Mouse (Mus musculus): ENCODE data around the gene 4931429L15Rik.
"Not testable (repeated sequence)": the region's sequence is repeated elsewhere in the genome, so short reads cannot be mapped to it uniquely, and the experiment has no call there.

4931429L15Rik gene

GRCm38 (mm10) chr9:46319886-46320285 is at the start of gene 4931429L15Rik:
TSS of gene 4931429L15Rik (minus strand) at chr9:46319986.
- DNase-seq = not testable (repeated sequence)

- no peak for DNase-seq
These were observed 42.7 kb upstream of the 4931429L15Rik start for GRCm38 (mm10) chr9:46362459-46362858.

- no peak for DNase-seq
These were observed 41.8 kb upstream of the 4931429L15Rik start for GRCm38 (mm10) chr9:46361461-46362111.

- peak; percentile 63 to 73 for DNase-seq
These were observed 34.2 kb upstream of the 4931429L15Rik start for GRCm38 (mm10) chr9:46353992-46354391.

- DNase-seq = no peak
These were observed 33.5 kb upstream of the 4931429L15Rik start for GRCm38 (mm10) chr9:46353330-46353724.

- no peak for DNase-seq
These were observed 33.0 kb upstream of the 4931429L15Rik start for GRCm38 (mm10) chr9:46352651-46353329.

- DNase-seq = peak in 1 of 2 experiments; percentile 11
These were observed 30.7 kb upstream of the 4931429L15Rik start for GRCm38 (mm10) chr9:46350451-46350981.

- no peak for DNase-seq
These were observed 26.3 kb upstream of the 4931429L15Rik start for GRCm38 (mm10) chr9:46345887-46346665.

GRCm38 (mm10) chr9:46339051-46339652 is 19.4 kb upstream of the 4931429L15Rik start:
- no peak for DNase-seq

GRCm38 (mm10) chr9:46338384-46338783 is 18.6 kb upstream of the 4931429L15Rik start:
- no peak for DNase-seq

GRCm38 (mm10) chr9:46337852-46338291 is 18.1 kb upstream of the 4931429L15Rik start:
- no peak for DNase-seq

GRCm38 (mm10) chr9:46337331-46337730 is 17.5 kb upstream of the 4931429L15Rik start:
- DNase-seq = no peak

- DNase-seq = not testable (repeated sequence)
These were observed 16.5 kb upstream of the 4931429L15Rik start for GRCm38 (mm10) chr9:46336294-46336693.

GRCm38 (mm10) chr9:46335461-46335995 is 15.7 kb upstream of the 4931429L15Rik start:
- no peak for DNase-seq

GRCm38 (mm10) chr9:46334471-46335025 is 14.8 kb upstream of the 4931429L15Rik start:
- DNase-seq = no peak

- DNase-seq = no peak
These were observed 11.5 kb upstream of the 4931429L15Rik start for GRCm38 (mm10) chr9:46331301-46331700.

GRCm38 (mm10) chr9:46330586-46330895 is 10.8 kb upstream of the 4931429L15Rik start:
- DNase-seq = no peak

GRCm38 (mm10) chr9:46329801-46330585 is 10.2 kb upstream of the 4931429L15Rik start:
- no peak for DNase-seq

- peak in 1 of 2 experiments; percentile 28 for DNase-seq
These were observed 9.5 kb upstream of the 4931429L15Rik start for GRCm38 (mm10) chr9:46329250-46329648.

GRCm38 (mm10) chr9:46328572-46329249 is 8.9 kb upstream of the 4931429L15Rik start:
- DNase-seq = peak in 1 of 2 experiments; percentile 26
